ENCODE assay signal across 8 mouse cellular contexts in the genomic region with DNA sequence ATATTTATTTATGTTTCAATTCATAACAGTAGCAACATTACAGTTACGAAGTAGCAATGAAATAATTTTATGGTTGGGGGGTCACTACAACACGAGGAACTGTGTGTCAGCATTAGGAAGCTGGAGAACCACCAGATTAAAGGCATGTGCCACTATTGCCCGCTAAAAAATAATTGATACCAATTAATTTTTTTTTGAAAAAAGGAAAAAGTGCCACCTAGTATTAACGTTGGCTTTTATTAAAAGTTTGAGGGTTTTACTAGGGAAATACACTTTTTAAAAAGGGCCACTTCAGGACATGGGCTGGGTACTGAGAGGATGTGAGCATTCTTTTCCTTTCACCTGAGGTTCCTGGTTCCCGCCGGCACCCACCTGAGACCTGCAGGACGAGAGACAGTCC. TPM values are rescaled to one million over a fixed set of nuclear protein-coding genes. Genes with fewer than 3 reads are reported as not detected.
DNase-seq lines count a peak whose midpoint lies in the region; ATAC-seq and TF ChIP-seq lines count a peak whose summit lies in the region.

A gene (plus strand): TSS at position 301 of the 400 bp plus-strand sequence.

- 14% methylated on average over 7 of the region's 7 CpGs for WGBS in lung, embryonic 14.5 days
- WGBS in embryonic facial prominence, embryonic 14.5 days, result 20% methylated on average over 7 of the region's 7 CpGs
- 28% methylated on average over 7 of the region's 7 CpGs for WGBS in heart, postnatal 0 days
- 21% methylated on average over 7 of the region's 7 CpGs for WGBS in limb, embryonic 10.5 days
- 23% methylated on average over 7 of the region's 7 CpGs for WGBS in olfactory bulb, adult 2 months

- peak within 1 kb of the TSS; percentile 78 for H3K4me3 ChIP-seq in lung, embryonic 14.5 days (ENCODE audit: low read depth, low read length)
- peak within 1 kb of the TSS; percentile 91 for H3K4me3 ChIP-seq in embryonic facial prominence, embryonic 14.5 days (ENCODE audit: low read depth, low read length)
- peak within 1 kb of the TSS; percentile 95 for H3K4me3 ChIP-seq in heart, postnatal 0 days (ENCODE audit: low read depth, low read length)
- H3K4me3 ChIP-seq in limb, embryonic 10.5 days, result peak within 1 kb of the TSS; percentile 90
- H3K4me3 ChIP-seq in olfactory bulb, adult 2 months (ENCODE audit: insufficient read depth, low read depth, low read length), result peak within 1 kb of the TSS; percentile 96

- no peak for TF ChIP-seq EP300 in heart, postnatal 0 days (IDR thresholded peaks at IDR 0.05; ENCODE audit: low read depth)

- TF ChIP-seq POLR2A in olfactory bulb, adult 2 months (IDR thresholded peaks at IDR 0.05; ENCODE audit: insufficient read depth, low read depth, low read length), result no peak

- H3K9me3 ChIP-seq in lung, embryonic 14.5 days (ENCODE audit: low read depth, low read length), result no peaks in the 10 kb centered on the region
- no peaks in the 10 kb centered on the region for H3K9me3 ChIP-seq in embryonic facial prominence, embryonic 14.5 days (ENCODE audit: control insufficient read depth, low read length)
- H3K9me3 ChIP-seq in heart, postnatal 0 days (replicated peaks; ENCODE audit: control insufficient read depth, low read length), result no peaks in the 10 kb centered on the region
- no peaks in the 10 kb centered on the region for H3K9me3 ChIP-seq in limb, embryonic 10.5 days (replicated peaks)

- no peak for TF ChIP-seq CTCF in lung, embryonic 14.5 days (IDR thresholded peaks at IDR 0.05; ENCODE audit: low read depth)
- no peak for TF ChIP-seq CTCF in heart, postnatal 0 days (IDR thresholded peaks at IDR 0.05; ENCODE audit: low read depth)
- TF ChIP-seq CTCF in olfactory bulb, adult 2 months (IDR thresholded peaks at IDR 0.05; ENCODE audit: insufficient read depth, low read depth, low read length), result no peak

- no peaks in the 10 kb centered on the region for H3K27me3 ChIP-seq in lung, embryonic 14.5 days (ENCODE audit: insufficient read depth, low read length)
- H3K27me3 ChIP-seq in embryonic facial prominence, embryonic 14.5 days (replicated peaks; ENCODE audit: control insufficient read depth, insufficient read depth, low read length), result no peaks in the 10 kb centered on the region
- no peaks in the 10 kb centered on the region for H3K27me3 ChIP-seq in heart, postnatal 0 days (ENCODE audit: control insufficient read depth, insufficient read depth, low read length)
- H3K27me3 ChIP-seq in limb, embryonic 10.5 days (ENCODE audit: low read depth, poor library complexity, severe bottlenecking), result peaks cover 16% of the 10 kb centered on the region

- H3K27ac ChIP-seq in lung, embryonic 14.5 days (ENCODE audit: low read depth), result peak within 1 kb of the TSS; percentile 59
- peak within 1 kb of the TSS; percentile 71 for H3K27ac ChIP-seq in embryonic facial prominence, embryonic 14.5 days (replicated peaks; ENCODE audit: low read depth, low read length)
- peak within 1 kb of the TSS; percentile 78 for H3K27ac ChIP-seq in heart, postnatal 0 days (ENCODE audit: low read depth)
- peak within 1 kb of the TSS; percentile 95 for H3K27ac ChIP-seq in limb, embryonic 10.5 days
- H3K27ac ChIP-seq in olfactory bulb, adult 2 months (ENCODE audit: insufficient read depth, low read depth, low read length), result peak within 1 kb of the TSS; percentile 94

- H3K4me1 ChIP-seq in lung, embryonic 14.5 days (ENCODE audit: insufficient read depth), result peaks cover 6% of the 10 kb centered on the region; the same call in 1 of the 2 replicates
- peaks cover 24% of the 10 kb centered on the region for H3K4me1 ChIP-seq in embryonic facial prominence, embryonic 14.5 days (ENCODE audit: control insufficient read depth, insufficient read depth, low read length)
- peaks cover 28% of the 10 kb centered on the region for H3K4me1 ChIP-seq in heart, postnatal 0 days (ENCODE audit: control insufficient read depth, insufficient read depth)
- H3K4me1 ChIP-seq in limb, embryonic 10.5 days, result peaks cover 63% of the 10 kb centered on the region
- peaks cover 21% of the 10 kb centered on the region for H3K4me1 ChIP-seq in olfactory bulb, adult 2 months (ENCODE audit: control insufficient read depth, insufficient read depth, low read length)

- H3K9ac ChIP-seq in lung, embryonic 14.5 days, result peak within 1 kb of the TSS; percentile 86
- peak within 1 kb of the TSS; percentile 89 for H3K9ac ChIP-seq in embryonic facial prominence, embryonic 14.5 days (ENCODE audit: low read depth, low read length)
- H3K9ac ChIP-seq in heart, postnatal 0 days (replicated peaks; ENCODE audit: low read depth, low read length), result peak within 1 kb of the TSS; percentile 85

- H3K4me2 ChIP-seq in lung, embryonic 14.5 days, result peak within 1 kb of the TSS; percentile 96
- peak within 1 kb of the TSS; percentile 94 for H3K4me2 ChIP-seq in embryonic facial prominence, embryonic 14.5 days (ENCODE audit: low read depth, low read length)
- peak within 1 kb of the TSS; percentile 100 for H3K4me2 ChIP-seq in heart, postnatal 0 days (ENCODE audit: low read depth, low read length)

- no peak for DNase-seq in lung, embryonic 14.5 days
- no peak for DNase-seq in lung, adult 18-20 months
- no peak for DNase-seq in embryonic facial prominence, embryonic 14.5 days (ENCODE audit: low spot score)
- DNase-seq in heart, postnatal 0 days (ENCODE audit: low spot score), result no peak
- no peak for DNase-seq in limb, embryonic 10.5 days (ENCODE audit: low spot score)
- DNase-seq in kidney, postnatal 36 days, result no peak
- DNase-seq in cerebellum, postnatal 10 days, result no peak

- no peak for ATAC-seq in lung, embryonic 14.5 days (ENCODE audit: insufficient read depth)
- ATAC-seq in embryonic facial prominence, embryonic 14.5 days (ENCODE audit: low read depth), result no peak
- ATAC-seq in heart, postnatal 0 days (ENCODE audit: insufficient read depth, low read depth), result no peak

- no peaks in the 10 kb centered on the region for H3K36me3 ChIP-seq in lung, embryonic 14.5 days (ENCODE audit: insufficient read depth)
- no peaks in the 10 kb centered on the region for H3K36me3 ChIP-seq in embryonic facial prominence, embryonic 14.5 days (ENCODE audit: control insufficient read depth, insufficient read depth, low read length)
- H3K36me3 ChIP-seq in heart, postnatal 0 days (replicated peaks; ENCODE audit: control insufficient read depth, insufficient read depth, low read length), result no peaks in the 10 kb centered on the region
- no peaks in the 10 kb centered on the region for H3K36me3 ChIP-seq in limb, embryonic 10.5 days

RNA-seq across cellular contexts. Expression of the gene that starts here (rescaled TPM):
- polyA plus RNA-seq in lung, embryonic 14.5 days (2014; fragmentation: Nextera tagmentation; extraction: Ambion mirVana), result 23.9 and 28.7 TPM in 2 replicates
- 28.9 and 33.2 TPM in 2 replicates for polyA plus RNA-seq in embryonic facial prominence, embryonic 14.5 days (2014; fragmentation: Nextera tagmentation; extraction: Ambion mirVana)
- 30.2 and 31.4 TPM in 2 replicates for total RNA-seq in heart, postnatal 0 days (2014; rRNA removed; ENCODE audit: low replicate concordance)
- 32.4 and 32.7 TPM in 2 replicates for polyA plus RNA-seq in heart, postnatal 0 days (2015; fragmentation: Nextera tagmentation; extraction: Ambion mirVana)
- polyA plus RNA-seq in limb, embryonic 10.5 days (2016; fragmentation: Nextera tagmentation; extraction: Ambion mirVana), result 39.0 and 67.2 TPM in 2 replicates
- not detected in 2 replicates for polyA plus RNA-seq in olfactory bulb, adult 2 months (2012; ENCODE audit: insufficient read depth, insufficient read length, low replicate concordance, missing spikeins)
